Mouse (Mus musculus) liver, embryonic 16.5 days (tissue): ENCODE measurements around the gene Prss42. TPM values are rescaled to one million over a fixed set of nuclear protein-coding genes. Genes with fewer than 3 reads are reported as not detected.

Source experiments
- ATAC-seq: fragments of 200-750 bp; cut with Nextera tagmentation; 2 replicates; pipeline ENCODE4 v1.8.0; 2017; ENCODE audit warnings: low read depth, mild to moderate bottlenecking, moderate number of reproducible peaks, moderate library complexity
- H3K27ac ChIP-seq: fragments of 300-500 bp; sonication (generic); 2 replicates; pipeline ENCODE4 v1.5.1; 2014; ENCODE audit warnings: mild to moderate bottlenecking, low read length
- H3K27me3 ChIP-seq: fragments of 300-500 bp; sonication (generic); 2 replicates; pipeline ENCODE4 v1.6.1; 2014; ENCODE audit warnings: low read depth, low read length, mixed read lengths; ENCODE audit not compliant: control insufficient read depth, insufficient read depth
- H3K36me3 ChIP-seq: fragments of 300-500 bp; sonication (generic); 2 replicates; pipeline ENCODE4 v1.6.1; 2014; ENCODE audit warnings: mild to moderate bottlenecking; ENCODE audit not compliant: control insufficient read depth, insufficient read depth
- H3K4me1 ChIP-seq: fragments of 300-500 bp; sonication (generic); 2 replicates; pipeline ENCODE4 v1.6.1; 2014; ENCODE audit warnings: low read depth, low read length, mixed read lengths; ENCODE audit not compliant: control insufficient read depth
- H3K4me2 ChIP-seq: fragments of 300-500 bp; sonication (generic); 2 replicates; pipeline ENCODE4 v1.6.1; 2014; ENCODE audit warnings: low read depth, low read length, mixed read lengths
- H3K4me3 ChIP-seq: fragments of 300-500 bp; sonication (generic); 2 replicates; pipeline ENCODE4 v1.5.1; 2014; ENCODE audit warnings: low read depth, mild to moderate bottlenecking, low read length
- H3K9ac ChIP-seq: fragments of 300-500 bp; sonication (generic); 2 replicates; pipeline ENCODE4 v1.6.1; 2014; ENCODE audit warnings: low read depth, low read length
- H3K9me3 ChIP-seq: fragments of 300-500 bp; sonication (generic); replicated peaks from 2 replicates; pipeline ENCODE4 v1.6.1; 2016; ENCODE audit warnings: low read length; ENCODE audit not compliant: control insufficient read depth
- WGBS: fragments of 180-500 bp; shearing (Covaris S2); extraction: QIAGEN DNeasy Blood & Tissue Kit; methylation state at CpG from one replicate; pipeline ENCODE4 v1.1.7; 2014; ENCODE audit not compliant: insufficient replicate concordance; 5-methylcytosine and 5-hydroxymethylcytosine counted together
- polyA plus RNA-seq: library from polyadenylated mRNA; unstranded; fragments of >200 nt; fragmentation: Nextera tagmentation; extraction: Ambion mirVana; gene quantifications from 2 replicates; pipeline ENCODE4 v1.2.1, GENCODE M21; 2015

The Prss42 gene
- polyA plus RNA-seq, 1 experiment from 2014 or later = not detected

GRCm38 (mm10) chr9:110834961-110835360 is 37.0 kb downstream of the Prss42 start:
- Histone ChIP-seq H3K27me3 (no peaks in the 10 kb centered on the region), H3K4me2 (no peak overlapping the region), H3K4me1 (no peaks in the 10 kb centered on the region), H3K9ac (no peak overlapping the region), H3K4me3 (no peak overlapping the region), H3K27ac (no peak overlapping the region), H3K36me3 (no peaks in the 10 kb centered on the region), H3K9me3 (no peaks in the 10 kb centered on the region)
- WGBS = 41% methylated on average over 10 of the region's 10 CpGs
- ATAC-seq = no peak

GRCm38 (mm10) chr9:110836112-110836511 is 38.1 kb downstream of the Prss42 start:
- WGBS = 35% methylated on average over 2 of the region's 2 CpGs
- no peaks in the 10 kb centered on the region for H3K9me3 ChIP-seq
- no peaks in the 10 kb centered on the region for H3K36me3 ChIP-seq
- no peak overlapping the region for H3K4me2 ChIP-seq
- no peak overlapping the region for H3K4me3 ChIP-seq
- H3K9ac ChIP-seq = no peak overlapping the region
- peaks cover 3% of the 10 kb centered on the region for H3K4me1 ChIP-seq
- no peak overlapping the region for H3K27ac ChIP-seq
- H3K27me3 ChIP-seq = no peaks in the 10 kb centered on the region
- no peak for ATAC-seq

- Histone ChIP-seq H3K36me3 (no peaks in the 10 kb centered on the region), H3K9ac (no peak overlapping the region), H3K4me3 (no peak overlapping the region), H3K9me3 (no peaks in the 10 kb centered on the region), H3K4me1 (peaks cover 5% of the 10 kb centered on the region), H3K4me2 (no peak overlapping the region), H3K27me3 (no peaks in the 10 kb centered on the region), H3K27ac (no peak overlapping the region)
- WGBS = 63% methylated on average over 6 of the region's 6 CpGs
- no peak for ATAC-seq
These were observed 42.9 kb downstream of the Prss42 start for GRCm38 (mm10) chr9:110840905-110841304.

- ATAC-seq = peak; percentile 24; the same call in 1 of the 2 replicates
- Histone ChIP-seq H3K4me1 (peaks cover 5% of the 10 kb centered on the region), H3K27ac (peak overlapping the region; percentile 8; the same call in 1 of the 2 replicates), H3K9me3 (no peaks in the 10 kb centered on the region), H3K36me3 (no peaks in the 10 kb centered on the region), H3K27me3 (no peaks in the 10 kb centered on the region), H3K9ac (no peak overlapping the region), H3K4me2 (no peak overlapping the region), H3K4me3 (no peak overlapping the region)
- WGBS = 21% methylated on average over 2 of the region's 2 CpGs
These were observed 43.5 kb downstream of the Prss42 start for GRCm38 (mm10) chr9:110841438-110841837.

- Histone ChIP-seq H3K4me1 (peaks cover 5% of the 10 kb centered on the region), H3K36me3 (no peaks in the 10 kb centered on the region), H3K4me2 (no peak within 1 kb of the TSS), H3K27ac (no peak within 1 kb of the TSS), H3K27me3 (no peaks in the 10 kb centered on the region), H3K9ac (no peak within 1 kb of the TSS), H3K9me3 (no peaks in the 10 kb centered on the region), H3K4me3 (no peak within 1 kb of the TSS)
- 69% methylated on average over 10 of the region's 10 CpGs for WGBS
- no peak for ATAC-seq
These were observed 46.2 kb downstream of the Prss42 start, which contains the start of gene Prss46 for GRCm38 (mm10) chr9:110844206-110844605. TSS of gene Prss46 (plus strand) at chr9:110844506.

GRCm38 (mm10) chr9:110849162-110849561 is 51.2 kb downstream of the Prss42 start:
- Histone ChIP-seq H3K27ac (no peak overlapping the region), H3K4me3 (no peak overlapping the region), H3K9me3 (no peaks in the 10 kb centered on the region), H3K4me2 (no peak overlapping the region), H3K4me1 (no peaks in the 10 kb centered on the region), H3K27me3 (no peaks in the 10 kb centered on the region), H3K9ac (no peak overlapping the region), H3K36me3 (no peaks in the 10 kb centered on the region)
- WGBS = 73% methylated on average over 7 of the region's 7 CpGs
- ATAC-seq = no peak

Other genes with a start within 250 kb of the Prss42 start
- gene Nradd, start 173.7 kb upstream of the Prss42 start, polyA plus RNA-seq = 1.4 and 1.9 TPM in 2 replicates
- 1.7 and 2.8 TPM in 2 replicates for gene Nbeal2, start 144.0 kb upstream of the Prss42 start, polyA plus RNA-seq
- 59.5 and 60.5 TPM in 2 replicates for gene Ccdc12, start 141.7 kb upstream of the Prss42 start, polyA plus RNA-seq
- 1.1 and 1.9 TPM in 2 replicates for gene Myl3, start 56.3 kb upstream of the Prss42 start, polyA plus RNA-seq
- gene Pth1r, start 51.0 kb upstream of the Prss42 start, polyA plus RNA-seq = 2.3 and 2.5 TPM in 2 replicates
- not detected in 2 replicates for gene Prss44, start 15.8 kb downstream of the Prss42 start, polyA plus RNA-seq
- gene Prss43, start 28.5 kb downstream of the Prss42 start, polyA plus RNA-seq = not detected in 2 replicates
- not detected in 2 replicates for gene Prss45, start 36.4 kb downstream of the Prss42 start, polyA plus RNA-seq
- not detected in 2 replicates for gene Prss46, start 46.3 kb downstream of the Prss42 start, polyA plus RNA-seq
- 8.2 and 8.6 TPM in 2 replicates for gene Prss50, start 59.8 kb downstream of the Prss42 start, polyA plus RNA-seq
- gene Als2cl, start 81.7 kb downstream of the Prss42 start, polyA plus RNA-seq = 1.8 and 2.0 TPM in 2 replicates
- 2.0 and 2.8 TPM in 2 replicates for gene Tmie, start 81.9 kb downstream of the Prss42 start, polyA plus RNA-seq
- not detected in 2 replicates for gene Fam240a, start 118.7 kb downstream of the Prss42 start, polyA plus RNA-seq
- gene Tdgf1, start 148.0 kb downstream of the Prss42 start, polyA plus RNA-seq = not detected in 2 replicates
- gene Lrrc2, start 153.4 kb downstream of the Prss42 start, polyA plus RNA-seq = 0.29 and 0.44 TPM in 2 replicates
- 13.7 and 18.1 TPM in 2 replicates for gene Rtp3, start 192.4 kb downstream of the Prss42 start, polyA plus RNA-seq
- 173 and 211 TPM in 2 replicates for gene Ltf, start 221.1 kb downstream of the Prss42 start, polyA plus RNA-seq